Mouse (Mus musculus): ENCODE measurements around the gene Pitpnm2.
A peak's percentile ranks its signal among the peaks of the same experiment; 100 is the strongest.

Gene Pitpnm2

GRCm38 (mm10) chr5:124180500-124181167, 68.9 kb downstream of the Pitpnm2 start:
- no peak for DNase-seq (ENCODE audit: low spot score)

- no peak for DNase-seq (ENCODE audit: low spot score)
These were observed 70.1 kb downstream of the Pitpnm2 start for GRCm38 (mm10) chr5:124179411-124179810.

- no peak for DNase-seq (ENCODE audit: low spot score)
These were observed 72.8 kb downstream of the Pitpnm2 start for GRCm38 (mm10) chr5:124176726-124177132.

- no peak for DNase-seq (ENCODE audit: low spot score)
These were observed 74.4 kb downstream of the Pitpnm2 start for GRCm38 (mm10) chr5:124175138-124175537.

GRCm38 (mm10) chr5:124173012-124173985, 76.3 kb downstream of the Pitpnm2 start:
- peak; percentile 27 for DNase-seq (ENCODE audit: low spot score)

- no peak for DNase-seq (ENCODE audit: low spot score)
These were observed 77.3 kb downstream of the Pitpnm2 start for GRCm38 (mm10) chr5:124172246-124172645.

- DNase-seq (ENCODE audit: low spot score), result no peak
These were observed 77.8 kb downstream of the Pitpnm2 start for GRCm38 (mm10) chr5:124171781-124172180.

GRCm38 (mm10) chr5:124169224-124169621, 80.3 kb downstream of the Pitpnm2 start:
- no peak for DNase-seq (ENCODE audit: low spot score)

GRCm38 (mm10) chr5:124168428-124169223, 80.9 kb downstream of the Pitpnm2 start:
- DNase-seq (ENCODE audit: low spot score), result no peak

GRCm38 (mm10) chr5:124167621-124168020, 81.9 kb downstream of the Pitpnm2 start:
- DNase-seq (ENCODE audit: low spot score), result no peak

GRCm38 (mm10) chr5:124166741-124167140, 82.8 kb downstream of the Pitpnm2 start:
- no peak for DNase-seq (ENCODE audit: low spot score)

GRCm38 (mm10) chr5:124165622-124166570, 83.7 kb downstream of the Pitpnm2 start:
- DNase-seq (ENCODE audit: low spot score), result no peak

GRCm38 (mm10) chr5:124163445-124163844, 86.1 kb downstream of the Pitpnm2 start:
- DNase-seq (ENCODE audit: low spot score), result no peak

GRCm38 (mm10) chr5:124162577-124162976, 87.0 kb downstream of the Pitpnm2 start:
- DNase-seq (ENCODE audit: low spot score), result no peak

- no peak for DNase-seq (ENCODE audit: low spot score)
These were observed 87.7 kb downstream of the Pitpnm2 start for GRCm38 (mm10) chr5:124161831-124162230.

- no peak for DNase-seq (ENCODE audit: low spot score)
These were observed 90.1 kb downstream of the Pitpnm2 start for GRCm38 (mm10) chr5:124159453-124159852.

- no peak for DNase-seq (ENCODE audit: low spot score)
These were observed 91.3 kb downstream of the Pitpnm2 start for GRCm38 (mm10) chr5:124158305-124158704.

- no peak for DNase-seq (ENCODE audit: low spot score)
These were observed 93.6 kb downstream of the Pitpnm2 start for GRCm38 (mm10) chr5:124155943-124156342.

- no peak for DNase-seq (ENCODE audit: low spot score)
These were observed 96.8 kb downstream of the Pitpnm2 start for GRCm38 (mm10) chr5:124152734-124153133.

- DNase-seq (ENCODE audit: low spot score), result no peak
These were observed 98.7 kb downstream of the Pitpnm2 start for GRCm38 (mm10) chr5:124150895-124151294.

GRCm38 (mm10) chr5:124149028-124149427, 100.5 kb downstream of the Pitpnm2 start:
- no peak for DNase-seq (ENCODE audit: low spot score)
